Mouse (Mus musculus) olfactory bulb, adult 2 months (tissue): ENCODE measurements around the gene Trmt2b.

Experiments
- CTCF ChIP-seq: fragments of 200-500 bp; IDR thresholded peaks from 2 replicates; pipeline ENCODE4 v1.5.1; 2012; ENCODE audit warnings: low read depth, mild to moderate bottlenecking, low read length, moderate library complexity; ENCODE audit not compliant: insufficient read depth
- POLR2A ChIP-seq: fragments of 200-500 bp; IDR thresholded peaks from 2 replicates; pipeline ENCODE4 v1.6.1; 2012; ENCODE audit warnings: mild to moderate bottlenecking, low read depth, low read length, moderate library complexity; ENCODE audit not compliant: insufficient read depth

- no peak for TF ChIP-seq CTCF
- TF ChIP-seq POLR2A = no peak
Observed at GRCm38 (mm10) chrX:134308275-134308634, 31.5 kb upstream of the Trmt2b start.
